Mouse (Mus musculus): ENCODE measurements at regions not wholly inside any gene's neighbourhood (a gene's known extent, or its start where the extent isn't known, plus 50 kb on each side); places are given as distances from the start of the nearest gene placed in this dataset.

GRCm38 (mm10) chr1:13494727-13495404 lies 2081.0 kb downstream of the A830018L16Rik start:
- H3K27me3 ChIP-seq (ENCODE audit: control insufficient read depth, insufficient read depth, insufficient read length), result peaks cover 5% of the 10 kb centered on the region
- H3K36me3 ChIP-seq (ENCODE audit: control insufficient read depth, insufficient read depth), result no peaks in the 10 kb centered on the region
- H3K79me2 ChIP-seq (ENCODE audit: control insufficient read depth, insufficient read depth), result no peaks in the 10 kb centered on the region
- TF ChIP-seq POLR2AphosphoS2 (IDR thresholded peaks at IDR 0.05; ENCODE audit: insufficient read length, low read depth), result no peak
- TF ChIP-seq REST (IDR thresholded peaks at IDR 0.05; ENCODE audit: insufficient read depth, insufficient read length), result no peak
- TF ChIP-seq POLR2A (IDR thresholded peaks at IDR 0.05; ENCODE audit: insufficient read length, low read depth), result no peak
- no peak for TF ChIP-seq MYOD1 (IDR thresholded peaks at IDR 0.05; ENCODE audit: control insufficient read depth in 1 of 3, insufficient read length in 2 of 3, low read depth in 2 of 3)
- TF ChIP-seq MAX (IDR thresholded peaks at IDR 0.05; ENCODE audit: low read depth), result no peak
- TF ChIP-seq TCF12 (IDR thresholded peaks at IDR 0.05; ENCODE audit: insufficient read depth, poor library complexity, severe bottlenecking), result no peak
- no peak for TF ChIP-seq CEBPB (IDR thresholded peaks at IDR 0.05; ENCODE audit: insufficient read depth, poor library complexity, severe bottlenecking)
- no peak for TF ChIP-seq E2F4 (IDR thresholded peaks at IDR 0.05; ENCODE audit: insufficient read depth)
- H3K4me3 ChIP-seq, result no peak overlapping the region
- H3ac ChIP-seq (ENCODE audit: control insufficient read depth, insufficient read length), result no peak overlapping the region
- no peak overlapping the region for H3K4me2 ChIP-seq (ENCODE audit: low read depth)

- Histone ChIP-seq H3K79me2 (ENCODE audit: control insufficient read depth, insufficient read depth) (no peaks in the 10 kb centered on the region), H3K4me3 (no peak overlapping the region)
- no peak for TF ChIP-seq REST (IDR thresholded peaks at IDR 0.05; ENCODE audit: insufficient read depth, insufficient read length)
- no peak for TF ChIP-seq MAX (IDR thresholded peaks at IDR 0.05; ENCODE audit: low read depth)
Measured at GRCm38 (mm10) chr1:13496386-13496785, 2082.5 kb downstream of the A830018L16Rik start.

GRCm38 (mm10) chr1:13500456-13500855 lies 2086.6 kb downstream of the A830018L16Rik start:
- Histone ChIP-seq H3K4me2 (ENCODE audit: low read depth) (no peak overlapping the region), H3K4me3 (no peak overlapping the region), H3K36me3 (ENCODE audit: control insufficient read depth, insufficient read depth) (no peaks in the 10 kb centered on the region), H3K79me2 (ENCODE audit: control insufficient read depth, insufficient read depth) (no peaks in the 10 kb centered on the region), H3ac (ENCODE audit: control insufficient read depth, insufficient read length) (no peak overlapping the region), H3K27me3 (ENCODE audit: control insufficient read depth, insufficient read depth, insufficient read length) (no peaks in the 10 kb centered on the region)
- TF ChIP-seq USF1 (IDR thresholded peaks at IDR 0.05; ENCODE audit: low read depth) (no peak), REST (IDR thresholded peaks at IDR 0.05; ENCODE audit: insufficient read depth, insufficient read length) (no peak), POLR2AphosphoS2 (IDR thresholded peaks at IDR 0.05; ENCODE audit: insufficient read length, low read depth) (no peak), TCF12 (IDR thresholded peaks at IDR 0.05; ENCODE audit: insufficient read depth, poor library complexity, severe bottlenecking) (no peak), MYOG (IDR thresholded peaks at IDR 0.05; ENCODE audit: control insufficient read depth in 1 of 3, insufficient read depth in 1 of 3, insufficient read length in 2 of 3, low read depth in 2 of 3) (no peak), MAX (IDR thresholded peaks at IDR 0.05; ENCODE audit: low read depth) (no peak), SRF (IDR thresholded peaks at IDR 0.05; ENCODE audit: control insufficient read depth, insufficient read length, low read depth) (no peak), CEBPB (IDR thresholded peaks at IDR 0.05; ENCODE audit: insufficient read depth, poor library complexity, severe bottlenecking) (no peak)

More at GRCm38 (mm10) chr1:13496386-13496785, 2082.5 kb downstream of the A830018L16Rik start:
- Histone ChIP-seq H3K4me2 (ENCODE audit: low read depth) (no peak overlapping the region), H3K27me3 (ENCODE audit: control insufficient read depth, insufficient read depth, insufficient read length) (no peaks in the 10 kb centered on the region), H3ac (ENCODE audit: control insufficient read depth, insufficient read length) (no peak overlapping the region), H3K36me3 (ENCODE audit: control insufficient read depth, insufficient read depth) (no peaks in the 10 kb centered on the region)

GRCm38 (mm10) chr1:13501938-13502337 lies 2088.0 kb downstream of the A830018L16Rik start:
- Histone ChIP-seq H3K4me3 (no peak overlapping the region), H3K79me2 (ENCODE audit: control insufficient read depth, insufficient read depth) (no peaks in the 10 kb centered on the region), H3K36me3 (ENCODE audit: control insufficient read depth, insufficient read depth) (no peaks in the 10 kb centered on the region), H3K27me3 (ENCODE audit: control insufficient read depth, insufficient read depth, insufficient read length) (no peaks in the 10 kb centered on the region), H3K4me2 (ENCODE audit: low read depth) (no peak overlapping the region), H3ac (ENCODE audit: control insufficient read depth, insufficient read length) (no peak overlapping the region)
- TF ChIP-seq MYOD1 (IDR thresholded peaks at IDR 0.05; ENCODE audit: control insufficient read depth in 1 of 3, insufficient read length in 2 of 3, low read depth in 2 of 3) (no peak), USF1 (IDR thresholded peaks at IDR 0.05; ENCODE audit: low read depth) (no peak), CEBPB (IDR thresholded peaks at IDR 0.05; ENCODE audit: insufficient read depth, poor library complexity, severe bottlenecking) (no peak), TCF3 (IDR thresholded peaks at IDR 0.05; ENCODE audit: insufficient read length, low read depth) (no peak), POLR2A (IDR thresholded peaks at IDR 0.05; ENCODE audit: insufficient read length, low read depth) (no peak), SRF (IDR thresholded peaks at IDR 0.05; ENCODE audit: control insufficient read depth, insufficient read length, low read depth) (no peak)

- Histone ChIP-seq H3K27me3 (ENCODE audit: control insufficient read depth, insufficient read depth, insufficient read length) (no peaks in the 10 kb centered on the region), H3K4me3 (no peak overlapping the region), H3K36me3 (ENCODE audit: control insufficient read depth, insufficient read depth) (no peaks in the 10 kb centered on the region), H3K4me2 (ENCODE audit: low read depth) (peak overlapping the region; percentile 12), H3K79me2 (ENCODE audit: control insufficient read depth, insufficient read depth) (no peaks in the 10 kb centered on the region), H3ac (ENCODE audit: control insufficient read depth, insufficient read length) (no peak overlapping the region)
- TF ChIP-seq E2F4 (IDR thresholded peaks at IDR 0.05; ENCODE audit: insufficient read depth) (no peak), POLR2A (IDR thresholded peaks at IDR 0.05; ENCODE audit: insufficient read length, low read depth) (no peak), CEBPB (IDR thresholded peaks at IDR 0.05; ENCODE audit: insufficient read depth, poor library complexity, severe bottlenecking) (no peak)
Measured at GRCm38 (mm10) chr1:13513761-13514160, 2099.9 kb downstream of the A830018L16Rik start.

All from myocyte (in vitro differentiated cells).